Mouse (Mus musculus): Measurements from ENCODE around the gene Itpkc. TPM values are rescaled to one million over a fixed set of nuclear protein-coding genes. Genes with fewer than 3 reads are reported as not detected.
A peak's percentile ranks its signal among the peaks of the same experiment; 100 is the strongest.

Gene Itpkc
- polyA plus RNA-seq, 1 experiment from 2014 or later = 8.3 TPM

- Histone ChIP-seq H3K27me3 (ENCODE audit: control insufficient read depth, insufficient read depth, low read length) (no peaks in the 10 kb centered on the region), H3K4me1 (ENCODE audit: control insufficient read depth, insufficient read depth, low read length) (peaks cover 10% of the 10 kb centered on the region), H3K4me2 (ENCODE audit: low read depth) (no peak overlapping the region), H3K4me3 (ENCODE audit: low read depth, low read length) (no peak overlapping the region), H3K36me3 (ENCODE audit: control insufficient read depth, insufficient read depth, low read length) (no peaks in the 10 kb centered on the region), H3K9me3 (ENCODE audit: control insufficient read depth, low read length) (no peaks in the 10 kb centered on the region), H3K27ac (ENCODE audit: low read depth, low read length) (0 out of 2 replicates have a peak overlapping the region, but pooled peaks have one; percentile 42), H3K9ac (ENCODE audit: low read length) (no peak overlapping the region)
- DNase-seq (ENCODE audit: low spot score) (no peak), ATAC-seq (ENCODE audit: insufficient read depth, low FRiP score, low TSS enrichment) (no peak)
- WGBS = 76% methylated on average over 7 of the region's 7 CpGs
Measured at GRCm38 (mm10) chr7:27231693-27232331, 3.4 kb upstream of the Itpkc start.

GRCm38 (mm10) chr7:27230781-27231180, 2.3 kb upstream of the Itpkc start:
- Histone ChIP-seq H3K9me3 (ENCODE audit: control insufficient read depth, low read length) (no peaks in the 10 kb centered on the region), H3K9ac (ENCODE audit: low read length) (no peak overlapping the region), H3K4me1 (ENCODE audit: control insufficient read depth, insufficient read depth, low read length) (peaks cover 15% of the 10 kb centered on the region), H3K27ac (ENCODE audit: low read depth, low read length) (no peak overlapping the region), H3K4me2 (ENCODE audit: low read depth) (no peak overlapping the region), H3K27me3 (ENCODE audit: control insufficient read depth, insufficient read depth, low read length) (no peaks in the 10 kb centered on the region), H3K36me3 (ENCODE audit: control insufficient read depth, insufficient read depth, low read length) (no peaks in the 10 kb centered on the region), H3K4me3 (ENCODE audit: low read depth, low read length) (no peak overlapping the region)
- no peak for DNase-seq (ENCODE audit: low spot score)
- no peak for ATAC-seq (ENCODE audit: insufficient read depth, low FRiP score, low TSS enrichment)
- 78% methylated on average over 4 of the region's 4 CpGs for whole genome bisulfite sequencing

- Histone ChIP-seq H3K27me3 (ENCODE audit: control insufficient read depth, insufficient read depth, low read length) (no peaks in the 10 kb centered on the region), H3K36me3 (ENCODE audit: control insufficient read depth, insufficient read depth, low read length) (no peaks in the 10 kb centered on the region), H3K4me3 (ENCODE audit: low read depth, low read length) (peak overlapping the region; percentile 89), H3K4me1 (ENCODE audit: control insufficient read depth, insufficient read depth, low read length) (peaks cover 25% of the 10 kb centered on the region), H3K27ac (ENCODE audit: low read depth, low read length) (peak overlapping the region; percentile 36; the same call in 1 of the 2 replicates), H3K4me2 (ENCODE audit: low read depth) (peak overlapping the region; percentile 72), H3K9ac (ENCODE audit: low read length) (peak overlapping the region; percentile 74), H3K9me3 (ENCODE audit: control insufficient read depth, low read length) (no peaks in the 10 kb centered on the region)
- DNase-seq (ENCODE audit: low spot score) (no peak), ATAC-seq (ENCODE audit: insufficient read depth, low FRiP score, low TSS enrichment) (no peak)
- WGBS = 17% methylated on average over 6 of the region's 6 CpGs
Measured at GRCm38 (mm10) chr7:27228865-27229264, 404 bp upstream of the Itpkc start.

- peak overlapping the region; percentile 74 for H3K9ac ChIP-seq (ENCODE audit: low read length)
- H3K36me3 ChIP-seq (ENCODE audit: control insufficient read depth, insufficient read depth, low read length) = no peaks in the 10 kb centered on the region
- H3K4me1 ChIP-seq (ENCODE audit: control insufficient read depth, insufficient read depth, low read length) = peaks cover 21% of the 10 kb centered on the region
- no peak overlapping the region for H3K27ac ChIP-seq (ENCODE audit: low read depth, low read length)
- ATAC-seq (ENCODE audit: insufficient read depth, low FRiP score, low TSS enrichment) (peak; percentile 17; the same call in 1 of the 2 replicates), DNase-seq (ENCODE audit: low spot score) (no peak)
- no peaks in the 10 kb centered on the region for H3K9me3 ChIP-seq (ENCODE audit: control insufficient read depth, low read length)
- peak overlapping the region; percentile 89 for H3K4me3 ChIP-seq (ENCODE audit: low read depth, low read length)
- no peaks in the 10 kb centered on the region for H3K27me3 ChIP-seq (ENCODE audit: control insufficient read depth, insufficient read depth, low read length)
- peak overlapping the region; percentile 72 for H3K4me2 ChIP-seq (ENCODE audit: low read depth)
- 9% methylated on average over 10 of the region's 10 CpGs for WGBS
Measured at GRCm38 (mm10) chr7:27227676-27228075, 785 bp downstream of the Itpkc start.

GRCm38 (mm10) chr7:27227276-27227675, 1.2 kb downstream of the Itpkc start:
- 29% methylated on average over 9 of the region's 9 CpGs for WGBS
- DNase-seq (ENCODE audit: low spot score) = no peak
- Histone ChIP-seq H3K9me3 (ENCODE audit: control insufficient read depth, low read length) (no peaks in the 10 kb centered on the region), H3K4me1 (ENCODE audit: control insufficient read depth, insufficient read depth, low read length) (peaks cover 21% of the 10 kb centered on the region), H3K27me3 (ENCODE audit: control insufficient read depth, insufficient read depth, low read length) (no peaks in the 10 kb centered on the region), H3K4me3 (ENCODE audit: low read depth, low read length) (peak overlapping the region; percentile 89), H3K4me2 (ENCODE audit: low read depth) (peak overlapping the region; percentile 72), H3K27ac (ENCODE audit: low read depth, low read length) (no peak overlapping the region), H3K36me3 (ENCODE audit: control insufficient read depth, insufficient read depth, low read length) (no peaks in the 10 kb centered on the region), H3K9ac (ENCODE audit: low read length) (peak overlapping the region; percentile 74)
- no peak for ATAC-seq (ENCODE audit: insufficient read depth, low FRiP score, low TSS enrichment)

- Histone ChIP-seq H3K9me3 (ENCODE audit: control insufficient read depth, low read length) (no peaks in the 10 kb centered on the region), H3K4me3 (ENCODE audit: low read depth, low read length) (no peak overlapping the region), H3K36me3 (ENCODE audit: control insufficient read depth, insufficient read depth, low read length) (no peaks in the 10 kb centered on the region), H3K4me1 (ENCODE audit: control insufficient read depth, insufficient read depth, low read length) (peaks cover 21% of the 10 kb centered on the region), H3K4me2 (ENCODE audit: low read depth) (peak overlapping the region; percentile 22), H3K27me3 (ENCODE audit: control insufficient read depth, insufficient read depth, low read length) (no peaks in the 10 kb centered on the region), H3K9ac (ENCODE audit: low read length) (peak overlapping the region; percentile 29; the same call in 1 of the 2 replicates), H3K27ac (ENCODE audit: low read depth, low read length) (no peak overlapping the region)
- ATAC-seq (ENCODE audit: insufficient read depth, low FRiP score, low TSS enrichment) = no peak
- 84% methylated on average over 11 of the region's 11 CpGs for WGBS
- DNase-seq (ENCODE audit: low spot score) = no peak
Measured at GRCm38 (mm10) chr7:27224877-27225575, 3.4 kb downstream of the Itpkc start.

GRCm38 (mm10) chr7:27222538-27222937, 5.9 kb downstream of the Itpkc start:
- Histone ChIP-seq H3K9me3 (ENCODE audit: control insufficient read depth, low read length) (no peaks in the 10 kb centered on the region), H3K27ac (ENCODE audit: low read depth, low read length) (no peak overlapping the region), H3K36me3 (ENCODE audit: control insufficient read depth, insufficient read depth, low read length) (no peaks in the 10 kb centered on the region), H3K4me2 (ENCODE audit: low read depth) (no peak overlapping the region), H3K27me3 (ENCODE audit: control insufficient read depth, insufficient read depth, low read length) (no peaks in the 10 kb centered on the region), H3K4me3 (ENCODE audit: low read depth, low read length) (no peak overlapping the region), H3K9ac (ENCODE audit: low read length) (no peak overlapping the region), H3K4me1 (ENCODE audit: control insufficient read depth, insufficient read depth, low read length) (peaks cover 21% of the 10 kb centered on the region)
- DNase-seq (ENCODE audit: low spot score) (no peak), ATAC-seq (ENCODE audit: insufficient read depth, low FRiP score, low TSS enrichment) (no peak)
- WGBS = 81% methylated on average over 1 of the region's 1 CpGs

- 82% methylated on average over 6 of the region's 6 CpGs for WGBS
- no peak overlapping the region for H3K4me3 ChIP-seq (ENCODE audit: low read depth, low read length)
- ATAC-seq (ENCODE audit: insufficient read depth, low FRiP score, low TSS enrichment) (no peak), DNase-seq (ENCODE audit: low spot score) (no peak)
- H3K27me3 ChIP-seq (ENCODE audit: control insufficient read depth, insufficient read depth, low read length) = no peaks in the 10 kb centered on the region
- H3K4me2 ChIP-seq (ENCODE audit: low read depth) = no peak overlapping the region
- H3K36me3 ChIP-seq (ENCODE audit: control insufficient read depth, insufficient read depth, low read length) = 0 out of 2 replicates have a peak, but pooled peaks cover under 1% of the 10 kb centered on the region
- no peaks in the 10 kb centered on the region for H3K9me3 ChIP-seq (ENCODE audit: control insufficient read depth, low read length)
- no peak overlapping the region for H3K9ac ChIP-seq (ENCODE audit: low read length)
- H3K27ac ChIP-seq (ENCODE audit: low read depth, low read length) = no peak overlapping the region
- H3K4me1 ChIP-seq (ENCODE audit: control insufficient read depth, insufficient read depth, low read length) = peaks cover 16% of the 10 kb centered on the region
Measured at GRCm38 (mm10) chr7:27221939-27222338, 6.5 kb downstream of the Itpkc start.

GRCm38 (mm10) chr7:27219937-27220336, 8.5 kb downstream of the Itpkc start:
- Histone ChIP-seq H3K4me2 (ENCODE audit: low read depth) (no peak overlapping the region), H3K4me1 (ENCODE audit: control insufficient read depth, insufficient read depth, low read length) (peaks cover 2% of the 10 kb centered on the region; the same call in 1 of the 2 replicates), H3K27me3 (ENCODE audit: control insufficient read depth, insufficient read depth, low read length) (no peaks in the 10 kb centered on the region), H3K36me3 (ENCODE audit: control insufficient read depth, insufficient read depth, low read length) (0 out of 2 replicates have a peak, but pooled peaks cover 3% of the 10 kb centered on the region), H3K9ac (ENCODE audit: low read length) (no peak overlapping the region), H3K9me3 (ENCODE audit: control insufficient read depth, low read length) (no peaks in the 10 kb centered on the region), H3K4me3 (ENCODE audit: low read depth, low read length) (no peak overlapping the region), H3K27ac (ENCODE audit: low read depth, low read length) (no peak overlapping the region)
- ATAC-seq (ENCODE audit: insufficient read depth, low FRiP score, low TSS enrichment) (no peak), DNase-seq (ENCODE audit: low spot score) (no peak)
- 79% methylated on average over 11 of the region's 11 CpGs for WGBS
